Mouse (Mus musculus) adipocyte (in vitro differentiated cells): Measurements from ENCODE around the gene Fat1.
"Not testable (repeated sequence)": the region's sequence is repeated elsewhere in the genome, so short reads cannot be mapped to it uniquely, and the experiment has no call there.

Experiments used
- DNase-seq: peaks from one replicate; pipeline ENCODE4 v3.0.0-alpha.2; 2016; ENCODE audit warnings: low spot score

Fat1 gene

GRCm38 (mm10) chr8:45065391-45065790 is 130.1 kb downstream of the Fat1 start:
- DNase-seq = not testable (repeated sequence)

- DNase-seq = peak; percentile 74
Observed at GRCm38 (mm10) chr8:45068759-45069386, 133.6 kb downstream of the Fat1 start, which contains the start of gene Mtnr1a. Gene Mtnr1a (plus strand): TSS chr8:45069137.

- DNase-seq = no peak
Observed at GRCm38 (mm10) chr8:45070949-45071348, 135.7 kb downstream of the Fat1 start.

GRCm38 (mm10) chr8:45080850-45081249 is 145.6 kb downstream of the Fat1 start:
- no peak for DNase-seq

- DNase-seq = no peak
Observed at GRCm38 (mm10) chr8:45093599-45093998, 158.4 kb downstream of the Fat1 start.
